Mouse (Mus musculus) kidney, adult 2 months (tissue): ENCODE measurements around the gene Sprr3.

Source experiments
- CTCF ChIP-seq: fragments of 200-500 bp; conservative IDR thresholded peaks from 2 replicates; pipeline ENCODE4 v1.5.1; 2011; ENCODE audit warnings: low read depth, mild to moderate bottlenecking, control low read depth, low read length, moderate library complexity, mixed read lengths; ENCODE audit not compliant: insufficient read depth, insufficient read length
- POLR2A ChIP-seq: fragments of 200-500 bp; IDR thresholded peaks from one replicate; pipeline ENCODE4 v1.6.1; 2011; ENCODE audit warnings: low read depth, low read length, control low read depth

GRCm38 (mm10) chr3:92429323-92429722, 29.2 kb downstream of the Sprr3 start, which contains the start of gene Gm9774:
- TF ChIP-seq CTCF (no peak), POLR2A (no peak)
